Mouse (Mus musculus) olfactory bulb, adult 2 months (tissue): ENCODE measurements around the gene Wsb2. TPM values are rescaled to one million over a fixed set of nuclear protein-coding genes. Genes with fewer than 3 reads are reported as not detected.
"Not testable (repeated sequence)": the region's sequence is repeated elsewhere in the genome, so short reads cannot be mapped to it uniquely, and the experiment has no call there.

Experiments
- H3K27ac ChIP-seq: fragments of 200-500 bp; 2 replicates; pipeline ENCODE4 v1.5.1; 2012; ENCODE audit warnings: low read depth, low read length; ENCODE audit not compliant: insufficient read depth
- H3K4me1 ChIP-seq: fragments of 200-500 bp; 2 replicates; pipeline ENCODE4 v1.6.1; 2012; ENCODE audit warnings: low read length; ENCODE audit not compliant: control insufficient read depth, insufficient read depth
- H3K4me3 ChIP-seq: fragments of 200-500 bp; 2 replicates; pipeline ENCODE4 v1.5.1; 2012; ENCODE audit warnings: mild to moderate bottlenecking, low read depth, low read length, moderate library complexity; ENCODE audit not compliant: insufficient read depth
- CTCF ChIP-seq: fragments of 200-500 bp; IDR thresholded peaks from 2 replicates; pipeline ENCODE4 v1.5.1; 2012; ENCODE audit warnings: low read depth, mild to moderate bottlenecking, low read length, moderate library complexity; ENCODE audit not compliant: insufficient read depth
- POLR2A ChIP-seq: fragments of 200-500 bp; IDR thresholded peaks from 2 replicates; pipeline ENCODE4 v1.6.1; 2012; ENCODE audit warnings: mild to moderate bottlenecking, low read depth, low read length, moderate library complexity; ENCODE audit not compliant: insufficient read depth
- WGBS: fragments of 180-500 bp; shearing (Covaris S2); methylation state at CpG from one replicate; pipeline ENCODE4 v1.1.7; 2018; 5-methylcytosine and 5-hydroxymethylcytosine counted together
- polyA plus RNA-seq: library from polyadenylated mRNA; stranded (reverse); fragments of >200 nt; gene quantifications from 2 replicates; pipeline ENCODE4 v1.2.4, GENCODE M21; 2012; ENCODE audit warnings: low replicate concordance; ENCODE audit not compliant: missing spikeins, insufficient read depth, insufficient read length

The Wsb2 gene
- polyA plus RNA-seq, 1 experiment = not detected

- no peaks in the 10 kb centered on the region for H3K4me1 ChIP-seq
- TF ChIP-seq CTCF = no peak
- TF ChIP-seq POLR2A = no peak
- H3K27ac ChIP-seq = no peak overlapping the region
- H3K4me3 ChIP-seq = no peak overlapping the region
- WGBS = 96% methylated on average over 7 of the region's 7 CpGs
Measured at GRCm38 (mm10) chr5:117330457-117330856, 26.6 kb upstream of the Wsb2 start.

- TF ChIP-seq POLR2A = no peak
- no peak for TF ChIP-seq CTCF
- 80% methylated on average over 10 of the region's 10 CpGs for WGBS
- H3K27ac ChIP-seq = no peak overlapping the region
- 0 out of 2 replicates have a peak, but pooled peaks cover 3% of the 10 kb centered on the region for H3K4me1 ChIP-seq
- H3K4me3 ChIP-seq = no peak overlapping the region
Measured at GRCm38 (mm10) chr5:117337999-117338398, 19.1 kb upstream of the Wsb2 start.

- no peak overlapping the region for H3K4me3 ChIP-seq
- 0 out of 2 replicates have a peak, but pooled peaks cover 3% of the 10 kb centered on the region for H3K4me1 ChIP-seq
- TF ChIP-seq POLR2A (no peak), CTCF (no peak)
- no peak overlapping the region for H3K27ac ChIP-seq
- 66% methylated on average over 8 of the region's 8 CpGs for WGBS
Measured at GRCm38 (mm10) chr5:117338503-117338902, 18.6 kb upstream of the Wsb2 start.

- Histone ChIP-seq H3K27ac (no peak overlapping the region), H3K4me3 (no peak overlapping the region), H3K4me1 (0 out of 2 replicates have a peak, but pooled peaks cover 3% of the 10 kb centered on the region)
- TF ChIP-seq CTCF (no peak), POLR2A (no peak)
- WGBS = 83% methylated on average over 6 of the region's 6 CpGs
Measured at GRCm38 (mm10) chr5:117340081-117340480, 17.0 kb upstream of the Wsb2 start.

- no peak overlapping the region for H3K27ac ChIP-seq
- WGBS = 89% methylated on average over 6 of the region's 6 CpGs
- no peak for TF ChIP-seq CTCF
- TF ChIP-seq POLR2A = no peak
- 0 out of 2 replicates have a peak, but pooled peaks cover 3% of the 10 kb centered on the region for H3K4me1 ChIP-seq
- H3K4me3 ChIP-seq = no peak overlapping the region
Measured at GRCm38 (mm10) chr5:117341896-117342295, 15.2 kb upstream of the Wsb2 start.

- not testable (repeated sequence) for H3K4me1 ChIP-seq, H3K27ac ChIP-seq, H3K4me3 ChIP-seq
- WGBS = 77% methylated on average over 5 of the region's 5 CpGs
Measured at GRCm38 (mm10) chr5:117344496-117344895, 12.6 kb upstream of the Wsb2 start.

- Histone ChIP-seq H3K4me3 (no peak overlapping the region), H3K4me1 (0 out of 2 replicates have a peak, but pooled peaks cover 6% of the 10 kb centered on the region), H3K27ac (no peak overlapping the region)
- TF ChIP-seq POLR2A (no peak), CTCF (no peak)
- WGBS = 86% methylated on average over 5 of the region's 5 CpGs
Measured at GRCm38 (mm10) chr5:117345432-117345976, 11.6 kb upstream of the Wsb2 start.

- 77% methylated on average over 3 of the region's 3 CpGs for WGBS
- no peak overlapping the region for H3K27ac ChIP-seq
- no peak for TF ChIP-seq POLR2A
- no peak for TF ChIP-seq CTCF
- H3K4me3 ChIP-seq = no peak overlapping the region
- H3K4me1 ChIP-seq = 0 out of 2 replicates have a peak, but pooled peaks cover 6% of the 10 kb centered on the region
Measured at GRCm38 (mm10) chr5:117346281-117346680, 10.8 kb upstream of the Wsb2 start.

- no peak for TF ChIP-seq POLR2A
- no peak for TF ChIP-seq CTCF
- 89% methylated on average over 5 of the region's 5 CpGs for WGBS
- Histone ChIP-seq H3K27ac (no peak overlapping the region), H3K4me1 (0 out of 2 replicates have a peak, but pooled peaks cover 6% of the 10 kb centered on the region), H3K4me3 (no peak overlapping the region)
Measured at GRCm38 (mm10) chr5:117347011-117347410, 10.1 kb upstream of the Wsb2 start.

GRCm38 (mm10) chr5:117347838-117348237, 9.3 kb upstream of the Wsb2 start:
- WGBS = 97% methylated on average over 2 of the region's 2 CpGs
- H3K4me1 ChIP-seq = 0 out of 2 replicates have a peak, but pooled peaks cover 6% of the 10 kb centered on the region
- H3K27ac ChIP-seq = no peak overlapping the region
- TF ChIP-seq POLR2A (no peak), CTCF (no peak)
- H3K4me3 ChIP-seq = no peak overlapping the region
